Mouse (Mus musculus): ENCODE measurements around the gene P2ry6.

P2ry6 gene

GRCm38 (mm10) chr7:100974135-100974903 is at the start of gene P2ry6:
Gene P2ry6 (minus strand): TSS chr7:100974649.
- DNase-seq: no peak

DNA sequence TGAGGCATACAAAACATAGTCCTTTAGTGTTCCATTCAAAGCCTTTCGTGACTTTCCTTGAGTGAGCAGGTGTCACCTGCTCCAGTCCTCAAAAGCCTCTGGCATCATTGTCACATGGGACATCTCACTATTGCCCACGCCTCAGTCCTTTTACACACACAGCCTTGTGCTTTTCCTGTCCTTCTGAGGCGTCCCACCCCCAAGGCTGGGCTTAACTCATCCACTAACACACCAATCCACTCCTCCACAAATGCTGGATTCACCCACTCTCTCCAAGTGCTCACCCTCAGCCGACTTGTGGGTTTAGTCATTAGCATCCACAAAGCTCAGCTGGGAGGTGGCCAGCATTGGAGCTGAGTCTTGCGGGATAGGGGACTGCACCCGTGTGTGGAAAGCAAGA is 43.0 kb upstream of the P2ry6 start:
- DNase-seq: no peak

GRCm38 (mm10) chr7:101017021-101017461 is 42.6 kb upstream of the P2ry6 start:
- DNase-seq: no peak

GRCm38 (mm10) chr7:101014985-101015384 is 40.5 kb upstream of the P2ry6 start:
- DNase-seq: no peak

DNA sequence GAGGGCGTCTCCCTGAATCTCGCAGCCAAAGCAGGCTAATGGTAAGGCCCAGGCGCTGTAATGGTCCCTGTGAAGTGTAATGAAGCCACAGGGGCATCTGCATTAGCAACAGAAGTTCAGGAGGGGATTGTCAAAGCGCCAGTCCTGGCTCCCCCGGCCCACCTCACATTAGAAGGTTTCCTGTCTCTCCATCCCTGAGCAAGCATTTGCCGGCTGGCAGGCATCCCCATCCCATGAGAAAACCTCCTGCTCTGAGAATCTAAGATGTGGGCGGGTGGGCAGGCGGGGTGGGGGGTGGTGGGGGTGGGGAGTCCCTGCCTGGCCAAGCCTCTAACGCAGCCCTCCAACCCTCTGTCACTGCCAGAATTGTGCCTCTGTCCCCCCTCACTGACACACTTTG is 39.6 kb upstream of the P2ry6 start:
- DNase-seq: no peak

GRCm38 (mm10) chr7:101012541-101012940 is 38.1 kb upstream of the P2ry6 start, which contains the start of gene P2ry2:
Gene P2ry2 (minus strand): TSS chr7:101012866.
- DNase-seq: no peak

DNA sequence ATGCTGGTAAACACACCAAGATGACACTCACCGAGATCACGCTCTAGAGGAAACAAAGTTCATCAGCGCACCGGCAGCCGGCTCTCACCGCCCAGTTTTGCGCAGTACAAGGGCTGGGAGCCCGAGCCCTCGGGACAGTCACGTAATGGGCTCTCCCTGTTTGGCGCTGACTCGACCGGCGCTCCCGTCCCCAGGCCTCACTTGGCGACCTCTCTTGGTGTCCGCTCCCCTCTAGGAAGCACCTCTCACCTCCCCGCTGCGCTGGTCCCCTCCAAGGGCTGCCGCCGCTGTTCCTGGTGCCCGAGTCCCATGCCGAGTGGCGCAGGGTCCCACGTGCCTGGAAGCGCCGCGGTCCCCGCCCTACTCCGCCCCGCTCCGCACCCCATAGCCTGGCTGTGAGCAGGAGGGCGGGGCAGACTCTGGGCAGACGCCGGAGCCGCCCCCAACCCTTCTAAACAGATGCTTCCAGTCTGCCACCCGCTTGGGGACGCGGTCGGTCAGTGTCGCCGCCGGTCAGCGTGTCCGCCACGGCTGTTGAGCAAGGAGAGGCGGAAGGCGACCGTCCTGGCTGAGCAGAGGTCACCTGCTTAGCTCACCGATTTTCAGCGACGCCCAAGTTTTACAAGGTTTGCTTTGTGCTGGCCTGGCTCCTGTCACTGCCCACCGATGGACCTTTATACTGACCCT is 37.4 kb upstream of the P2ry6 start:
- DNase-seq: peak; percentile 80

DNA sequence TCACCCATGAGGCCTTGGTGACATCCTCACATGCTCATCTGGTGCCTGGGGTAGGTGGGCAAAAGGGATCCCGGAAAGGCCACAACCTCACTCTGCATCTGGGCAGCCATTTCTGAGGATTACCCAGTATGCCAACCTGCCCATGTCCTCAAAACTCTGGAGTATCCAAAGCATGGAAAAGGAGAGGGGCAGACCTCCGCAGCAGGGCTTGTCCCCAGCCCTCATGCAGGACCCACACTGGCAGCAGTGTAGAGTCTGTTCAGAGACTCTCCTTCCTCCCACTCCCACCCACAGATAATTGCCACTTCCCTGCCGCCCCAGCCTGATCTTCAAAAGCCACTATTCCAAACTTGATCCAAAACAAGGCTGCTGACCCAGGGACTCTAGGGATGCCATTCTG is 36.3 kb upstream of the P2ry6 start:
- DNase-seq: no peak

- DNase-seq: no peak
These were observed 31.8 kb upstream of the P2ry6 start for GRCm38 (mm10) chr7:101006201-101006600.

- DNase-seq: no peak
These were observed 30.7 kb upstream of the P2ry6 start for GRCm38 (mm10) chr7:101005119-101005518.

- no peak for DNase-seq
These were observed 29.2 kb upstream of the P2ry6 start for GRCm38 (mm10) chr7:101003442-101004326.

DNA sequence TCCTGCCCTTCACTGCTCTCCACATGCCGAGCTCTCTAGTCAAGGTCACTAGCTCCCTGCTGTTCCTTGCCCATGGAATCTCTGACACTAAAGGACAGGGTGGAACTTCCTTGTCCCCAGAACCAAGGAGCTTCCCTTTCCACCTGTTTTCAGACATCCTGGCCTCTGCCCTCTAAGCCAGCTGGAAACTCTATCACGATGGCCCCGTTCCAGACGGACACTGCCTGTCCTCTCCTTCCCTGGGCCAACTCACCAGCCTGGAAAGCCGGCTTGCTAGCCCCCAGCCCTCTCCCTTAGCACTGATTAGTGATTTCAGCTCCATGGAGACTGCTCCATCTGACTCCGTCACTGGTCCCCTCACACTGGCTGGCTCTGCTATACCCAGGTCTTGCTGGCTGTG is 27.8 kb upstream of the P2ry6 start:
- peak; percentile 21 for DNase-seq

DNA sequence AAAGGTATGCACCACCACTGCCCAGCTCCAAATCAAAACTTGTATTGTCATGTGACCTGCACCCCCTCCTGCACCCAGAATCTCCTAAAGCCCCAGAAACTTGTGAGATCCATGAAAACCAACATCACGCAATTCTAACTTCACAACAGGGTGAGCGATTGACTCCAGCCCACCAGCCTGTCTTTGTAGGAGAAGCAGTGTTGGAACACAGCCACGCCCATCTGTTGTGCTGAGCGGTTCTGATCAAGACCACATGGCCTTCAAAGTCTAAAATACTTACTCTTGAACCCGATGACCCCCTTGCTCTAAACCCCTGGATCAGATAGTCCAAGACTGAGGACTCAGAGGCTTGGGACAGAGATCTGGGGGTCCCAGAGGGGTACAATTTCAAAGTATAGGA is 25.2 kb upstream of the P2ry6 start:
- DNase-seq: no peak

DNA sequence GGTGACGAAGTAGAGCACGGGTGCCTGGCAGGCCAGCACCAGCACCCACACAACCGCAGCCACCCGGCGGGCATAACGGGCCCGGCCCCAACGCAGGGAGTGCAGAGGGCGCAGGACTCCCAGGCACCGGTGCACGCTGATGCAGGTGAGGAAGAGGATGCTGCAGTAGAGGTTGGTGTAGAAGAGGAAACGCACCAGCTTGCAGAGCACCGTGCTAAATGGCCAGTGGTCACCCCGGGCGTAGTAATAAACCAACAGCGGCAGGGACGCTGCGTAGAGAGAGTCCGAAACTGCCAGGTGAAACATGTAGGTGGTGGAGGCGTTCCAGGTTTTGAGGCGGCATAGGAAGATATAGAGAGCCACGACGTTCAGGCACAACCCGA is 24.1 kb upstream of the P2ry6 start:
- no peak for DNase-seq

DNA sequence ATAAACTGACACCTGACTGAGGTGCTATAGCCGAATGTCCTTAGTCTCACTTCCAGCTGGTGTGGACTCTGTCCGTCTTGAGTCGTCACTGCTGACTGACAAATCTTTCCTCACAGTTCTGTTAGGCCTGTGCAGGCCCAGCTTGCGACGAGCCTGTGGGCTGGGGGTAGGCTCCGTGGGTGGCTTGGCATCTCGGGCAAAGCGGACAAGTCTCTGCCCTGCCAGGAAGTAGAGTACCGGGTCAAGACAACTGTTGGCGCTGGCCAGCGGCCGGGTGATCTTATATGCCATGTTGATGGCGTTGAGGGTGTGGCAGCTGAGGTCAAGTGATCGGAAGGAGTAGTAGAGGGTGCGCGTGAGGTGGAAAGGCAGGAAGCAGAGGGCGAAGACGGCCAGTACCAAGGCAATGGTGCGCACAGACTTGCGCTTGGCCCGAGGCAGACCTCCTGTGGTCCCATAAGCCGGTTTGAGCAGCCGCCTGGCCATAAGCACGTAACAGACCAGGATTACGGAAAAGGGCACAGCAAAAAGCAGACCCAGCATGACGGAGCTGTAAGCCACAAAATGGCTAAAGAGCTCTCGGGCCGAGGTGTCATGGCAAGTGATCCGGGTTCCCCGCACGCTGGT is 23.6 kb upstream of the P2ry6 start:
- no peak for DNase-seq

DNA sequence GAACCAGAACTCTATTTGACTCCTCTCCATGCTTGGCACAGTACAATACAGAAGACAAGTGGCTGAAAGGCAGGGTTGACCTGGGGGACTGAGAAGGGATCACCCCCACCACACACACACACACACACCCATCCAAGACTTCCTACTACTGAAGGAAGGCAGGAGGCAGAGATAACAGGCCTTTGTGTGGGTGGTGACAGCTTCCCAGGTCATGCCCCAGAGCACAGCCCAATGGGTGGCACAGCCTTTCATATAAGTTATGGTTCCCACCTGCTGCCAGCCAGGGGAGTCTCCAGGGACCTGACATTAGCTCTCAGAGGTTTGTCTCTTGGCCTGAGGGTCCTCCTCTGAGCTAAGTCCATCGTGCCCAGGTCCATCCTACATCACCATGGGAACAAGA is 22.8 kb upstream of the P2ry6 start:
- DNase-seq: no peak

- DNase-seq: no peak
These were observed 21.5 kb upstream of the P2ry6 start for GRCm38 (mm10) chr7:100995951-100996350.

- DNase-seq: no peak
These were observed 20.9 kb upstream of the P2ry6 start for GRCm38 (mm10) chr7:100995260-100995864.

DNA sequence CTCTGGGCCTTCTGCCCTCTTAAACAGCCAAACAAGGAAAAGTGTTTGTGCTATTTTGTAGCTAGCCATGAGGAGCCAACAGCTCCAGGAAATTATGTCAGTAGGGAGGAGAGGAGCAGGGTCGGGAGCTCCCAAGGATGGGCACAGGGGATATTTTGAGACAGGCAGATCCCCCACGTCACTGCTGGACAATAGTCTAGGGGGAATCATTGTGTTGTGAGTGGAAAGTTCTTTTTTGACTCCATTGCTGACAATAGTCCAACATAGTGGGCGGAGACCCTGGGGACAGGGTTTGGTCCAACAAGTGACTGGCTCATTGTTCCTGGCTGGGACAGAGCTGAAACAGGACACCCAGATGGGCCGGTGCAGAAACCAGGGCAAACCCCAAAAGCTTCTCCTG is 18.7 kb upstream of the P2ry6 start:
- DNase-seq: no peak

- DNase-seq: no peak
These were observed 17.5 kb upstream of the P2ry6 start for GRCm38 (mm10) chr7:100991972-100992371.

DNA sequence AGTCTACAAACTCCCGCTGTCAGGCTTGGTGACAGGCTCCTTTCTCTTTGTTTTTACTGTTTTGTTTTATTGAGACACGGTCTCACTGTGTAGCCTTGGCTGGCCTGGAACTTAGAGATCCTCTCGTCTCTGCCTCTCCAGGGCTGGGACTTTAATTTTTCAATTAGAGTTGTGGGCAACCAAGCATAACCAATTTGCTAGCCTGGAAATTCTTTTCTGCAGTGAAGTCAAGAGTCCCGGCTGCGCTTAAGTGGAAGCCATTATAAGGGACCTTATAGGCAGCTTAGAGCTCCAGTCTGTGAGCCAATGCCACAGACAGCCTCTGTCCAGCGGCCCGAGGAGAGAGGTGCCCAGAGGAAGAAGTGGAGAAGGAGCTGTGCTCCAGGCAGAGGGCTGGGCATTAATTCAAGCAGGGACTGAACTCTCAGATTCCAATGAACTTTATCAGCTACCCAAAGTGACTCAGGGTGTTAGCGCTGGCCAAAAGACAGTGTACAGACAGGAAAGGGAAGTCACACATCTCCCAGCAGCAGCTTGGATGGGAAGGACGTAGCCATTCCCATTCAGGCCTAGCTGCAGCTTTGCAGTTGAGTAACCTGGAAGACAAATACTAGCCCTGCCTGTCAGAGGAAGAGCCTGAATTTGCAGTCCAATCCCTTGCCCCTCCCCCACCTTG is 16.3 kb upstream of the P2ry6 start:
- DNase-seq: no peak

GRCm38 (mm10) chr7:100988092-100988491 is 13.6 kb upstream of the P2ry6 start:
- peak; percentile 83 for DNase-seq

Data from kidney, adult 18-20 months (tissue).